Mouse (Mus musculus): ENCODE measurements around the gene Shpk.

DNA sequence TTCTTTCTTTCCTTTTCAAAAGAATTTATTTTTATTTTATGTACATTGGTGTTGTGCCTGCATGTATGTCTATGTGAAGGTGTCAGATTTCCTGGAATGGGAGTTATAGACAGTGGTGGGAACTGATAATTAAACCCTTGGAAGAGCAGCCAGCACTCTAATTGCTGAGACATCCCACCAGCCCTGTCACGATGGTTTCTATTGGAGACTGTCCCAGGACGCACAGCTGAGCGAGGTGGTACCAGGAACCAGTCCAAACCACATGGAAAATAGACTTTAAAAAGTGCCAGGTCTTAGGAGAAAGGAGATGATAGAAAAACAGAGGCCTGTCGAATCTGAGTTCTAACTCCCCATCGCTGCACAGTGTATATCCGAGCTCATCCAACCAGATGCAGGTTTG, 44.2 kb upstream of the Shpk start:
- TF ChIP-seq CTCF (IDR thresholded peaks at IDR 0.05; ENCODE audit: low read depth) (no peak), EP300 (IDR thresholded peaks at IDR 0.05; ENCODE audit: low read depth) (no peak)

Measured in liver, postnatal 0 days (tissue).